Mouse (Mus musculus): ENCODE results near the gene Egfem1.

Gene Egfem1

GRCm38 (mm10) chr3:29582749-29583148 lies 500.9 kb downstream of the Egfem1 start:
- no peak for DNase-seq (ENCODE audit: low spot score in 2 of 2)

DNA sequence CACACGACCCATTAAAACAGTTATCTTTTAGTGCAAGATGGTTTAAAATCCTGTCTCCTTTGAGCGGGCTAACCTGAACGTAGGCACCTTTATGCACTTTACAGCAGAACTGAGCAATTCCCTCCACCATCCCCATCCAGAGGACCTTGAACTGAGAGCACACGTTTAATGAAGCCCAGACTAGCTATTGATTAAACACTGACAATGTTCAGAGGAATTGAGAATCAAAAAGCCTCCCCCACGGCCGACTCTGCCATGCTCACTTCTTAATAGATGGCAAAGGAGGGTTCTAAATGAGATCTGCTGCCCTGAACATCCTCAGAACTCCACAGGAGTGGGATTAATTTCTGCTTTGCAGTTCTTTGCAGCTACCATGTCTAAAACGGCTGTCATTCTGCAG lies 520.3 kb downstream of the Egfem1 start:
- DNase-seq (ENCODE audit: low spot score in 2 of 2): no peak

DNA sequence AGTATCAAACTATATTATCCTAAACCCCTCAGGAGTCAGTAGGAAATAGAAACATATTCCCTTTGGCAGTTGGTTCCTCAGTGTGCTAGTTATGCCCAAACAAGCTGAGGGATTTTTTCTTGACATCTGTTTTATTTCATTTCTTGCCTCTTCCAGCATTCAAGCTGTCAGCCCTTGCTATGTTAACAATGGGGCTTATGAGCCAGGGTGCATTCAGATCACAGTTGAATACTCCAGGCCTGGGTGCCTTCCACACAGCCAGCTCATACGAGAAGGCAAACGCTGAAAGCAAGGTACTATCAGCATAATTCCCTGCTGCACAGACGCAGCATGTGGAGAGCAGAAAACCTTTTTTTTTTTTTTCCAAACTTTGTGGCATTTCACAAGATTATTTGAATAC lies 526.9 kb downstream of the Egfem1 start:
- no peak for DNase-seq (ENCODE audit: low spot score in 2 of 2)

- no peak for DNase-seq (ENCODE audit: low spot score in 2 of 2)
Observed at GRCm38 (mm10) chr3:29609174-29609573, 527.4 kb downstream of the Egfem1 start.

GRCm38 (mm10) chr3:29619586-29619985 lies 537.8 kb downstream of the Egfem1 start:
- DNase-seq (ENCODE audit: low spot score in 2 of 2): no peak

DNA sequence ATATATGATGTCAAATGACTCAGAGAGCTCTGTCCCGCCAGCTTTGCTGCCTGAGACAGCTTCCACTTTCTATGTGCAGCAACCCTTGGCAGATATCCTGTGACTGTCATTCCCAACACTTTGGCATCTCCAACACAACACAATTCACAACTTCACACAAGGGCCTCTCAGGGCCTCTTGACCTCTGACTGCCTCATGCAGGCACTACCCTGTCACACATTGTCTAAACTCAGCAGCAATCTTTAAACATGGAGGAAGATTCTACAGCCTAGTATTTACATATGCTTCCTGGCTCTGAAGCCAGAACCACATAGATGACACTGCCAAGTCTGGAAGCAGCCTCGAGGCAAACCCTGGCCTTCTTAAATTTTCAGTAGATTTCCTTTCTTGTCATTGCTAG lies 558.0 kb downstream of the Egfem1 start:
- DNase-seq (ENCODE audit: low spot score in 2 of 2): no peak

DNA sequence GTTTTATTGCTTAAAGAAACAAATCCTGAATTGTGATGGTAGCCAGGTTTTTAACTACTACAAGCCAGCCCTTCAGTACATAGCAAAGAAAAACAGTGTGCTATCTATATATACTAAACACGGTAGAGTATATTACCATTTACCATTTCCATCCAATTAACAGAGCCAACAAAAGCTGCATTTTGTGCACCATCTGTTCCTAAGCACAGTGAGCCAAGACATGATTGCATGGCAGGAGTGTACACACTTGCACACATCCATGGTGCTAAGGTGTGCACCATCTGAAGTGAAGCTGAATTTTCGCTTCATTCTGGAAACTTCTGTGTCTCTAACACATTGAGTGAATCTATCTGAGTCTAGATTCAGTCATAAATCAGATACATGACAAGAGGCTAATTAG lies 585.0 kb downstream of the Egfem1 start:
- DNase-seq (ENCODE audit: low spot score in 2 of 2): no peak

GRCm38 (mm10) chr3:29689367-29690285 lies 607.8 kb downstream of the Egfem1 start:
- DNase-seq (ENCODE audit: low spot score in 2 of 2): no peak

DNA sequence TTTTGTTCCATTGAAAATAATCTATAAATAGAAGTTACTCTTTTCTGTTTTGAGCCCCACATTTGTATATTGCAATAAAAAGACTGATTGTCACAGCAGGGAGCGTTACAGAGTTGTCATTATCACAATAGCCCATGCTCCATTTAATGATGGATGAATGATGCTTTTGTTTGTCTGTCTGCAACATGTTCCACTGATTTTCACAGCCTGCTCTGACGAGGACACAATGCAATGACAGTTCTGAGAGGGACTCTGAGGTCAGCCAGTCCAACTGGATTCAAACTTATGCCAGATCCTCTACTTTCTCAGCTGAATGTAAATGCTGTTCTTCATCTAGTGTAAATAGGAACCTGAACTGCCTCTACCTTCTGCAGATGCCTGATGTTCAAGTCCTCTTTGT lies 619.3 kb downstream of the Egfem1 start:
- DNase-seq (ENCODE audit: low spot score in 2 of 2): no peak

GRCm38 (mm10) chr3:29706816-29707215 lies 625.0 kb downstream of the Egfem1 start:
- DNase-seq (ENCODE audit: low spot score in 2 of 2): no peak

- DNase-seq (ENCODE audit: low spot score in 2 of 2): no peak
Observed at GRCm38 (mm10) chr3:29707467-29707866, 625.6 kb downstream of the Egfem1 start.

DNA sequence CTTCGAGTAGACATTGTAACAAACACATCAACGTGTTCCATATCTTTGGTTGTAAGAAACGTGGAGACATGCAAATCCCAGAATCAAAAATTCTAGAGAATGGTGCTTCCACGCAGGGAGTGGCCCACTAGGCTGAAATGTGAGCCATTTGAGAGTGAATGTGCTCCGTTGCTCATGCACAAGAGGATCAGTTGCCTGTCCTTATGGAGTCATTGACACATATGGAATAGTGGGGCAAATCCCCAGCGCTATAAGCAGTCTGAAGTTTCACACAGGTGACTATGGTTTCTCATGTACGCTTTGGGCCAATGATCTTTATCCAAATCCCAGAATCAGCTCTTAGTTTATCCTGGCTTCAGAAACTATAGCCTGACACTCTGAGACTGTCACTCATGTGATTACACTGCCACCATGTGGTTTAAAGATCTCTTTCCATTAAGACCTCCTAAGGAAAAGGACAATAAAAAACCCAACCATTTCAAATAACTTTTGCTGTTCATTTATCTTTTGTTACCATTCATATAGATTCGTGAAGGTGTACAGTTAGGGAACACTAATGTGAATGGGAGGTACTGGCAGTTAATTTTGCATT lies 644.6 kb downstream of the Egfem1 start:
- DNase-seq (ENCODE audit: low spot score in 2 of 2): no peak

GRCm38 (mm10) chr3:29730062-29730760 lies 648.4 kb downstream of the Egfem1 start:
- DNase-seq (ENCODE audit: low spot score in 2 of 2): peak; percentile 12 to 23

GRCm38 (mm10) chr3:29731509-29731908 lies 649.7 kb downstream of the Egfem1 start:
- DNase-seq (ENCODE audit: low spot score in 2 of 2): no peak

DNA sequence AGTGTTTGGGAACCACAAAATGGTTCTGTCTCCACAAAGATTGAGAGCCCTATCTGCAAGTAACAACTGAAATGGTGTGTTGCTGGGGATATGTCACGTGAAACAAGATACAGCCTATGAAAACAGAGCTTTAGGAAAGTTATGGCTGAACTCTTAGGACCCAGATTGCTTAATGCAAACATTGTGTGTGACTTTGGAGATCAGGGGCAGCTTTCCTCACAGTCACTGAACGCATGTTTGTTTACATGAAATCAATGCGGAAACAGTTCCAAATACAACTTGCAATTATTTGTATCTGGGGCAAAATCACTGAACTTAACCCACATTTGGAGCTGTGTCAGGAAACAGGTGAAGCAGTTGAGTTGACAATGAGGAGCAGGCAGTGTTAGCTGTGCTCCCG lies 650.8 kb downstream of the Egfem1 start:
- no peak for DNase-seq (ENCODE audit: low spot score in 2 of 2)

DNA sequence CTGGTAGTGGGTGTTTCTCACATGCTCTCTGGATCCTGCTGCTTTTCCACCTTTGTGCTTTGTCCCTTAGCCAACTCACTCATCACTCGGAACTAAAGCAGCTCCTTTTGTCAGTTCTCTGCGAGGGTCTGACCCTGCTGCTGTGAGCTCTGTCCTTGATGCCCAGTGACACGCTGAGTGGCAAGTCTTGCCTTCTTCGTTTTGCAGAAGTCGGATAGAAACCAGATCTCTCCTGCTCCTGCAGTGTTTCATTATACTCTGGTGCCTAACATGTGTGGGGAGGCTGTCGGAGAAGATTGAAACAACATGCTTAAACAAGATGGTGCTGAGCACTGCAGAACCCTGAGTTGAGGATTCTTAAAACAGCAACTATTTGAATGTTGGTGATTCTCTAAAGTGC lies 652.4 kb downstream of the Egfem1 start:
- DNase-seq (ENCODE audit: low spot score in 2 of 2): no peak

GRCm38 (mm10) chr3:29739292-29739691 lies 657.5 kb downstream of the Egfem1 start:
- DNase-seq (ENCODE audit: low spot score in 2 of 2): no peak
